Mouse (Mus musculus) megakaryocyte, embryonic 14.5 days (primary cell): ENCODE measurements at regions not wholly inside any gene's neighbourhood (a gene's known extent, or its start where the extent isn't known, plus 50 kb on each side); places are given as distances from the start of the nearest gene placed in this dataset.

Experiments
- H3K27me3 ChIP-seq: replicated peaks from 2 replicates; pipeline ENCODE3; 2012; ENCODE audit warnings: inconsistent platforms
- H3K36me3 ChIP-seq: replicated peaks from 2 replicates; pipeline ENCODE3; 2012; ENCODE audit warnings: low read length, inconsistent platforms, mixed read lengths
- H3K4me1 ChIP-seq: 2 replicates; pipeline ENCODE4 v1.6.1; 2012; ENCODE audit warnings: inconsistent platforms
- H3K4me3 ChIP-seq: replicated peaks from 2 replicates; pipeline ENCODE3; 2012; ENCODE audit warnings: moderate library complexity, mild to moderate bottlenecking, inconsistent platforms
- H3K9me3 ChIP-seq: 2 replicates; pipeline ENCODE4 v1.6.1; 2012; ENCODE audit warnings: inconsistent platforms
- FLI1 ChIP-seq: IDR thresholded peaks from 2 replicates; pipeline ENCODE4 v1.6.1; 2012; ENCODE audit warnings: low read length, inconsistent platforms, mixed read lengths
- GATA1 ChIP-seq: IDR thresholded peaks from 3 replicates; pipeline ENCODE4 v1.6.1; 2012; ENCODE audit warnings: mixed read lengths, low read length, inconsistent platforms, borderline replicate concordance

DNA sequence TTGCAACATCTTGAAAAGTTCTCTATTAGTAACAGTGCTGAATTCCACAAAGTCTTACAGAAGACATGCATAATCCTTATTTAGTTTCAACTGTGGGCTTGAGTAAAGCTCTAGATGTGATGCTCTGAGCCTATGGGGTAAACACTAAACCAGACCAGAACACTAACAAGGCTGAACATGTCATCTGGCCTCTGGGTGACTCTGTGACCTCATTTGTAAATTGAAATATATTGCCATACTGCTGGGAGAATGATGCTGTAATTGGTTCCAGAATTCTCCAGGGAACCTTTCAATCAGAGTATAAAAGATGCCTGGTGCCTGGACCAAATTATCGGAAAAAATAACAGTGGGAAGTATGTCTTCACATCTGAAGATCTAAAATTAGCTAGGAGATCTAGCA, 309.9 kb upstream of the Megf9 start:
- Histone ChIP-seq H3K9me3 (peaks cover 2% of the 10 kb centered on the region; the same call in 1 of the 2 replicates), H3K4me3 (no peak overlapping the region), H3K36me3 (no peaks in the 10 kb centered on the region), H3K4me1 (no peaks in the 10 kb centered on the region), H3K27me3 (no peaks in the 10 kb centered on the region)
- TF ChIP-seq GATA1 (no peak), FLI1 (no peak)

GRCm38 (mm10) chr4:70810956-70811316, 276.1 kb upstream of the Megf9 start:
- no peaks in the 10 kb centered on the region for H3K36me3 ChIP-seq
- no peak overlapping the region for H3K4me3 ChIP-seq
- no peaks in the 10 kb centered on the region for H3K27me3 ChIP-seq
- H3K4me1 ChIP-seq, result no peaks in the 10 kb centered on the region
- H3K9me3 ChIP-seq, result peaks cover 17% of the 10 kb centered on the region; the same call in 1 of the 2 replicates
- TF ChIP-seq FLI1, result no peak
- no peak for TF ChIP-seq GATA1

GRCm38 (mm10) chr4:70810311-70810955, 275.6 kb upstream of the Megf9 start:
- Histone ChIP-seq H3K4me1 (no peaks in the 10 kb centered on the region), H3K4me3 (no peak overlapping the region), H3K9me3 (peaks cover 15% of the 10 kb centered on the region; the same call in 1 of the 2 replicates), H3K27me3 (no peaks in the 10 kb centered on the region), H3K36me3 (no peaks in the 10 kb centered on the region)
- TF ChIP-seq FLI1 (no peak), GATA1 (no peak)

DNA sequence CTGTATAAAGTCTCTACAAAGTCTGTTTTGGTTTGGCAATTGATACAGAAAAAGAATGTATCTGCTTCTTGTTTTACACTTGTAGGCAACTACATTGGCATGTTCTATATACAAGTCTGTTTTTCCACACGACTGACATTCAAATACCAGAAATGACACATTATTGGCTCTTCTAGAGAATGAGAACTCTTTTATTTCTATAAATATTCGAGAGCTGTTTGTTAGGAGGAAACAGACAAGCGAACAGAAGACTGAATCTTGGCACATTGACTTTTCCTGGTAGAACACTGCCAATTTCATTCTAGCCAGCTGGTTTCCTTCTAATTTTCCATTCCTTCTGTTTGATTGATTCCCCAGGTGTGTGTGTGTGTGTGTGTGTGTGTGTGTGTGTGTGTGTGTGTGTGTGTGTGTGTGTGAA, 270.1 kb upstream of the Megf9 start:
- no peaks in the 10 kb centered on the region for H3K36me3 ChIP-seq
- TF ChIP-seq GATA1 (no peak), FLI1 (no peak)

GRCm38 (mm10) chr4:70798483-70798882, 263.7 kb upstream of the Megf9 start:
- H3K4me3 ChIP-seq, result no peak overlapping the region
- no peaks in the 10 kb centered on the region for H3K36me3 ChIP-seq
- H3K9me3 ChIP-seq, result no peaks in the 10 kb centered on the region
- no peaks in the 10 kb centered on the region for H3K4me1 ChIP-seq
- TF ChIP-seq FLI1, result no peak
- TF ChIP-seq GATA1, result no peak
- H3K27me3 ChIP-seq, result no peaks in the 10 kb centered on the region

More for the DNA sequence above, 270.1 kb upstream of the Megf9 start:
- Histone ChIP-seq H3K9me3 (no peaks in the 10 kb centered on the region), H3K4me1 (no peaks in the 10 kb centered on the region), H3K27me3 (no peaks in the 10 kb centered on the region), H3K4me3 (no peak overlapping the region)

DNA sequence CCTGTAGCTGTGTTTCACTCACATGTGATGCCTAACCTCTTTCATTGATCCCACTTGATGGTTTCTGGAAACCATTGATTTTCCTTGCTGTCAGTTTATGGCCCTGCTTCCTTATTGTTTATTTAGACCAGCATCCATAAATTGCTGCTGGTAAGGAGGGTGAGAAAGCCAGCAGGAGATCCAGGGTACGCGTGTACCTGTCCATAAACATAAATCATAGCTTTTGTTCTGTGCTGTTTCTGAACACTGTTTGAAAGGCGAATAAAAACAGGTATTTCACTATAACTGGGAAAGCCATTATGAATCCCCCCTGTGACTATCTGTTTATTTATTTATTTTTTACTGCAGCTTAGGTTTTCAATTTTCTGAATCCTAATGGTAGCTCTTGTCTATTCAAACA, 263.1 kb upstream of the Megf9 start:
- TF ChIP-seq GATA1 (no peak), FLI1 (no peak)
- no peak overlapping the region for H3K4me3 ChIP-seq

DNA sequence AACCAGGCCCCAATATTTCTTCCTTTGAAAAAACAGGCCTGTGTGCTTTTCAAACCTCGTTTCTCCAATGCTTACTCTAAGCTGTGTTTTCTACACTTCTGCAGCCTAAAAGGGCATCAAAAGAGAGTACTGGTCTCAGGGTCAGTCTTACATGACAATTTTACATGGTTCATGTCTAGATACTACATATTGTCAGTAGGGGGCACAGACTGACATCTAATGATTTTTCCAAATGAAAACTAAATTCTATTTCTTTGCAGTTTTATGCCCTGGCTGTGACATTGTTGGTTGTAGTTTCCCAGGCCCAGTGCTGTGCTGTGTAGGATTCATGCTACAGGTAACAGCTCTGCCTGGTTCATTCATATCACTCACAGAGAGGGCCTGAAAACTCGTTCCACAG, 248.7 kb upstream of the Megf9 start:
- H3K27me3 ChIP-seq, result no peaks in the 10 kb centered on the region
- no peak for TF ChIP-seq GATA1
- no peak for TF ChIP-seq FLI1
- no peaks in the 10 kb centered on the region for H3K4me1 ChIP-seq
- no peaks in the 10 kb centered on the region for H3K9me3 ChIP-seq
- no peaks in the 10 kb centered on the region for H3K36me3 ChIP-seq
- no peak overlapping the region for H3K4me3 ChIP-seq

More for the DNA sequence above, 263.1 kb upstream of the Megf9 start:
- no peaks in the 10 kb centered on the region for H3K27me3 ChIP-seq
- H3K4me1 ChIP-seq, result no peaks in the 10 kb centered on the region
- no peaks in the 10 kb centered on the region for H3K36me3 ChIP-seq
- H3K9me3 ChIP-seq, result no peaks in the 10 kb centered on the region

GRCm38 (mm10) chr4:70781591-70781990, 246.8 kb upstream of the Megf9 start:
- Histone ChIP-seq H3K36me3 (no peaks in the 10 kb centered on the region), H3K4me3 (no peak overlapping the region), H3K4me1 (no peaks in the 10 kb centered on the region), H3K9me3 (no peaks in the 10 kb centered on the region), H3K27me3 (no peaks in the 10 kb centered on the region)
- TF ChIP-seq FLI1 (no peak), GATA1 (no peak)

- no peaks in the 10 kb centered on the region for H3K4me1 ChIP-seq
- TF ChIP-seq FLI1 (no peak), GATA1 (no peak)
- H3K4me3 ChIP-seq, result no peak overlapping the region
- H3K27me3 ChIP-seq, result no peaks in the 10 kb centered on the region
- H3K9me3 ChIP-seq, result no peaks in the 10 kb centered on the region
- H3K36me3 ChIP-seq, result no peaks in the 10 kb centered on the region
These were observed 241.5 kb upstream of the Megf9 start for GRCm38 (mm10) chr4:70776273-70776672.

DNA sequence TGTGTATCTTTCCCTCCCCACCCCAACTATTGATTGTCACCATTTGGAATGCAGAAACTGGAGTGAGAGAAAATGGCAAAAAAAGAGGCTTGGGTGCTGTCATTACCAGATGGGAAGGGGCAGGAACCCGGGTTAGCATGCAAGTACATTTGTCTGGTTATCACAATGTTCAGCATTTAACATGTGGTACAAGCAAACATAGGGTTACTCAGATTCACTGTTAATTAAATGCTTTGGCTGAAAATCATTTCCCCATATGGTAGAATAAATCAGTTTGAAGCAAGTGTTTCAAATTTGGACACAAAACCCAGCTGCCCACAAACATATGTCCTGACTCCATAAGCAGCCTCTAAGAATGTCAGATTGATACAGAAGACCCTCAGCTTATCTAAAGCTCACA, 208.6 kb upstream of the Megf9 start:
- H3K4me1 ChIP-seq, result no peaks in the 10 kb centered on the region
- no peak overlapping the region for H3K4me3 ChIP-seq
- H3K9me3 ChIP-seq, result 0 out of 2 replicates have a peak, but pooled peaks cover 6% of the 10 kb centered on the region
- TF ChIP-seq FLI1 (no peak), GATA1 (no peak)
- no peaks in the 10 kb centered on the region for H3K36me3 ChIP-seq
- H3K27me3 ChIP-seq, result no peaks in the 10 kb centered on the region

DNA sequence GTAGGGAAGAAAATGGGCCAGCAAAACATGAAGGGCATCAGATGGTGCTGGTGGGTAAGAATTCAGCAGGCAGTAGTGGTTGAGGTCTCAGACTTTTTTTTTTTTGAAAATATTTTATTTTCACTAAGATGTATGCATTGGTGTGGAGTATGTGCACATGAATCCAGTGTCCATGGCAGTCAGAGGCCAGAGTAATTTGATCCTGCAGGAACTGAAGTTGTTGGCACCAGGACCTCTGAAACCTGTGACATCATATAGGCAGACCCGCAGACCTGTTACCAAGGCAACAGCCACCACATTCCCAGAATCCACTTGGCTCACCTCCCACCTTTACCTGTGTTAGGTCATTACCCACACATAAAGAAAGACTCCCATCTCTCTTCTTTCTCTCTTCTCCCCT, 207.2 kb upstream of the Megf9 start:
- H3K27me3 ChIP-seq, result no peaks in the 10 kb centered on the region
- H3K4me3 ChIP-seq, result no peak overlapping the region
- no peaks in the 10 kb centered on the region for H3K36me3 ChIP-seq
- peaks cover 9% of the 10 kb centered on the region; the same call in 1 of the 2 replicates for H3K9me3 ChIP-seq
- no peaks in the 10 kb centered on the region for H3K4me1 ChIP-seq
- TF ChIP-seq GATA1, result no peak
- TF ChIP-seq FLI1, result no peak
